Mouse (Mus musculus) embryo, embryonic 11.5 days (tissue): ENCODE results near the gene Zfp987.
"Not testable (repeated sequence)": the region's sequence is repeated elsewhere in the genome, so short reads cannot be mapped to it uniquely, and the experiment has no call there.

Experiments used
- DNase-seq: peaks from one replicate; pipeline ENCODE4 v3.0.0-alpha.2; 2012; ENCODE audit warnings: low read depth, low spot score

Gene Zfp987

DNA sequence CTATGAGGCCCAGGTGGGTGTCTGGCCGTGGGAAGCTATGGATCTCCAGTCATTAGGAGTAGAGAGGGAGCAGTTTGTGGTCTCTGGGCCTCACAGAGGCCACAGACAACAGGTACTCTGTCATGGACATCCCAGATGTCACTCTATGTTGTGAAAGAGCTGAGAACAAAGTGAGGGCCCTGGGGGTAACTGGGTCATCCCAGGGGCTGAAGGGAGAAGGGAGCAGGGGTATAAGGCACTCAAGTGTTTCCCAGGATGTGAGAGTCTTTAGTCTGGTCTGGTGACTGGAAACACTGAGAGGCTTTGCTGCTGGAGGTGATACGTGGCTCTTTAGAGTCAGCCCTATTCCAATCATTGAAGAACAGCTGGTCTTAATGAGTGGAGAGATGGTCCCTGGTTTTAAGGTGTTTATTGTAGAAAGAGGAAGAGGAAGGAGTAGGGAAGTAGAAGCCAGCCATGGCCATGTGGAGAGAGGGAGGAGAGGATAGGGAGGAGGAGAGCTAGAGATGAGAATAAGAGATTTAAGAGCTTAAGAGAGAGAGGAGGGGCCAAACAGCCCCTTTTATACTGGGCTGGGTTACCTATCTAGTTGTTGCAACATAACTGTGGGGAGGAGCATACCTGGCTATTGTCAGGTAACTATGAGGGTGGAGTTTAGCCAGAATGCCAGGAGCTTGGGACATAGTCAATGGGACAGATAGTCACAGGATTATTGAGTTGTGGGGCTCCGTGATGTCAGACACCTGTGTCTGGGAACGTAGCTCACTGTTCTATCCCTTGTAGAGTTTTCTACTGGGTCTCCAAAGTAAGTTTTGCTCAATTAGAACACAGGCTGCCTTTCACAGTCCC lies 76.5 kb downstream of the Zfp987 start:
- not testable (repeated sequence) for DNase-seq
